Mouse (Mus musculus) embryonic stem cell, embryonic (primary cell): Measurements from ENCODE around the gene Tns3.

ENCODE experiments used
- CTCF ChIA-PET, 4 experiments: fragments of 300-600 bp in 2 of 4; fragments of 350-600 bp in 2 of 4; sonication (Branson Sonifier 250); formaldehyde crosslinking; loops; one replicate each; lab custom pipeline; 2022; ENCODE audit warnings: inconsistent platforms in 2 of 4; lab: Charles Lee
- POLR2A ChIA-PET, 4 experiments: fragments of 300-600 bp in 2 of 4; fragments of 350-600 bp in 2 of 4; sonication (Branson Sonifier 250); formaldehyde crosslinking; loops; one replicate each; lab custom pipeline; 2022; ENCODE audit warnings: antibody characterized with exemption in 4 of 4, inconsistent platforms in 1 of 4; lab: Charles Lee

The Tns3 gene

GRCm38 (mm10) chr11:8664393-8664743 is at the start of gene Tns3:
Tns3 (minus strand) TSS chr11:8664535.
- CTCF ChIA-PET: interaction anchor here in 2 of 4 experiments (0.6 to 2.0 kb wide), 7 partner anchors 12 to 116 kb away, joined by 3 to 5 read pairs (median 4); no protein-coding TSS in a partner anchor
- POLR2A ChIA-PET: interaction anchor here in 3 of 4 experiments (0.6 to 4.9 kb wide), 59 partner anchors 8 to 1022 kb away, joined by 3 to 70 read pairs (median 5); no protein-coding TSS in a partner anchor

- CTCF ChIA-PET: no interaction called here
- POLR2A ChIA-PET: interaction anchor here in 3 of 4 experiments (0.5 to 2.8 kb wide), 10 partner anchors 10 to 33 kb away, joined by 3 to 17 read pairs (median 4); no protein-coding TSS in a partner anchor
Observed at GRCm38 (mm10) chr11:8706246-8707041, 42.1 kb upstream of the Tns3 start.

- POLR2A ChIA-PET: interaction anchor here in 2 of 4 experiments (0.5 to 2.8 kb wide), 4 partner anchors 11 to 40 kb away, joined by 3 to 17 read pairs (median 6); no protein-coding TSS in a partner anchor
Observed at GRCm38 (mm10) chr11:8705156-8705555, 40.8 kb upstream of the Tns3 start.

GRCm38 (mm10) chr11:8703876-8704275 is 39.5 kb upstream of the Tns3 start:
- ChIA-PET CTCF (no interaction called here), POLR2A (interaction anchor here in 2 of 4 experiments (1.2 to 1.3 kb wide), 2 partner anchors 11 to 15 kb away, joined by 3 to 4 read pairs; no protein-coding TSS in a partner anchor)

More at GRCm38 (mm10) chr11:8705156-8705555, 40.8 kb upstream of the Tns3 start:
- CTCF ChIA-PET: no interaction called here

- CTCF ChIA-PET: interaction anchor here in 1 of 4 experiments (0.6 kb wide), 1 partner anchor 158 kb away, joined by 7 read pairs; no protein-coding TSS in a partner anchor
- POLR2A ChIA-PET: interaction anchor here in 2 of 4 experiments (0.7 to 3.7 kb wide), 6 partner anchors 10 to 99 kb away, joined by 3 to 19 read pairs (median 9); partner anchors contain the start of gene Tns3 (in 1 of the 2)
Observed at GRCm38 (mm10) chr11:8702532-8702886, 38.2 kb upstream of the Tns3 start.

GRCm38 (mm10) chr11:8701845-8702531 is 37.7 kb upstream of the Tns3 start:
- ChIA-PET CTCF (interaction anchor here in 1 of 4 experiments (0.8 to 1.6 kb wide), 2 partner anchors 38 to 158 kb away, joined by 3 to 4 read pairs; partner anchors contain the start of gene Tns3), POLR2A (interaction anchor here in 3 of 4 experiments (0.5 to 3.7 kb wide), 11 partner anchors 9 to 98 kb away, joined by 3 to 19 read pairs (median 4); partner anchors contain the start of gene Tns3 (in 2 of the 3))

GRCm38 (mm10) chr11:8701400-8701799 is 37.1 kb upstream of the Tns3 start:
- POLR2A ChIA-PET: interaction anchor here in 3 of 4 experiments (0.5 to 3.7 kb wide), 9 partner anchors 9 to 38 kb away, joined by 3 to 19 read pairs (median 4); partner anchors contain the start of gene Tns3 (in 2 of the 3)
- CTCF ChIA-PET: interaction anchor here in 2 of 4 experiments (0.6 to 1.6 kb wide), 4 partner anchors 15 to 1625 kb away, joined by 3 to 4 read pairs (median 4); partner anchors contain the start of gene Tns3 (in 1 of the 2)

GRCm38 (mm10) chr11:8700641-8701221 is 36.4 kb upstream of the Tns3 start:
- POLR2A ChIA-PET: interaction anchor here in 3 of 4 experiments (0.7 to 3.7 kb wide), 7 partner anchors 8 to 144 kb away, joined by 3 to 19 read pairs (median 7); partner anchors contain the start of gene Tns3 (in 2 of the 3)
- CTCF ChIA-PET: interaction anchor here in 2 of 4 experiments (0.6 to 1.6 kb wide), 3 partner anchors 14 to 1624 kb away, joined by 3 to 4 read pairs (median 4); partner anchors contain the start of gene Tns3 (in 1 of the 2)

GRCm38 (mm10) chr11:8699777-8700176 is 35.4 kb upstream of the Tns3 start:
- POLR2A ChIA-PET: interaction anchor here (0.7 to 3.7 kb wide), 7 partner anchors 8 to 131 kb away, joined by 3 to 19 read pairs (median 4); partner anchors contain the start of gene Tns3 (in 1 of the 4)
- CTCF ChIA-PET: no interaction called here

GRCm38 (mm10) chr11:8697670-8698069 is 33.3 kb upstream of the Tns3 start:
- CTCF ChIA-PET: interaction anchor here in 1 of 4 experiments (0.6 kb wide), 1 partner anchor 13 kb away, joined by 3 read pairs; no protein-coding TSS in a partner anchor
- POLR2A ChIA-PET: interaction anchor here in 2 of 4 experiments (0.5 to 1.5 kb wide), 6 partner anchors 9 to 1448 kb away, joined by 3 to 4 read pairs (median 3); no protein-coding TSS in a partner anchor

GRCm38 (mm10) chr11:8694096-8694495 is 29.8 kb upstream of the Tns3 start:
- CTCF ChIA-PET: interaction anchor here in 1 of 4 experiments (0.7 kb wide), 1 partner anchor 269 kb away, joined by 3 read pairs; no protein-coding TSS in a partner anchor
- POLR2A ChIA-PET: interaction anchor here in 3 of 4 experiments (0.6 to 4.6 kb wide), 27 partner anchors 12 to 1271 kb away, joined by 3 to 29 read pairs (median 4); partner anchors contain the start of gene Upp1 (in 1 of the 3)

GRCm38 (mm10) chr11:8692536-8693471 is 28.5 kb upstream of the Tns3 start:
- ChIA-PET CTCF (interaction anchor here in 3 of 4 experiments (0.5 to 1.6 kb wide), 5 partner anchors 28 to 439 kb away, joined by 3 to 5 read pairs (median 4); partner anchors contain the start of gene Tns3 (in 1 of the 3)), POLR2A (interaction anchor here (0.5 to 4.6 kb wide), 100 partner anchors 8 to 1410 kb away, joined by 3 to 31 read pairs (median 4); partner anchors contain the start of gene Tns3 (in 3 of the 4))

GRCm38 (mm10) chr11:8692162-8692535 is 27.8 kb upstream of the Tns3 start:
- POLR2A ChIA-PET: interaction anchor here (0.6 to 4.6 kb wide), 55 partner anchors 9 to 424 kb away, joined by 3 to 31 read pairs (median 5); partner anchors contain the start of gene Tns3 (in 3 of the 4)
- CTCF ChIA-PET: interaction anchor here in 2 of 4 experiments (0.6 to 1.6 kb wide), 2 partner anchors 28 to 257 kb away, joined by 4 read pairs; partner anchors contain the start of gene Tns3 (in 1 of the 2)

- POLR2A ChIA-PET: interaction anchor here in 2 of 4 experiments (1.1 to 3.3 kb wide), 14 partner anchors 9 to 116 kb away, joined by 3 to 31 read pairs (median 8); partner anchors contain the start of gene Tns3 (in 1 of the 2)
- CTCF ChIA-PET: interaction anchor here in 1 of 4 experiments (1.6 kb wide), 1 partner anchor 28 kb away, joined by 4 read pairs; the partner anchor contains the start of gene Tns3
Observed at GRCm38 (mm10) chr11:8691605-8692004, 27.3 kb upstream of the Tns3 start.

- CTCF ChIA-PET: no interaction called here
Observed at GRCm38 (mm10) chr11:8690633-8691032, 26.3 kb upstream of the Tns3 start.

More at GRCm38 (mm10) chr11:8690633-8691032, 26.3 kb upstream of the Tns3 start:
- POLR2A ChIA-PET: interaction anchor here in 3 of 4 experiments (0.7 to 3.3 kb wide), 11 partner anchors 8 to 124 kb away, joined by 3 to 19 read pairs (median 3); partner anchors contain the start of gene Tns3 (in 1 of the 3)
